Mouse (Mus musculus): ENCODE measurements around the gene Ankrd54.

GRCm38 (mm10) chr15:79073752-79074151 is 11.1 kb upstream of the Ankrd54 start:
- no peak for TF ChIP-seq POLR2A (IDR thresholded peaks at IDR 0.05; ENCODE audit: extremely low read depth, insufficient read depth, low read length)
- no peak for TF ChIP-seq CTCF (IDR thresholded peaks at IDR 0.05; ENCODE audit: low read depth, low read length)
